Mouse (Mus musculus) 3T3-L1 (cell line): Measurements from ENCODE around the gene Atp6v0e.

Experiments used
- DNase-seq: peaks from one replicate; pipeline ENCODE4 v3.0.0-alpha.2; 2015; ENCODE audit warnings: low read depth, low spot score

Atp6v0e gene

GRCm38 (mm10) chr17:26662978-26663683 lies at the start of gene Atp6v0e:
Gene Atp6v0e, plus strand, starts transcription at chr17:26663231.
- DNase-seq = peak; percentile 85

- DNase-seq = peak; percentile 43
Measured at GRCm38 (mm10) chr17:26614286-26614685, 48.7 kb upstream of the Atp6v0e start.

- DNase-seq = peak; percentile 49
Measured at GRCm38 (mm10) chr17:26614708-26615486, 48.1 kb upstream of the Atp6v0e start.

- no peak for DNase-seq
Measured at GRCm38 (mm10) chr17:26616696-26617095, 46.3 kb upstream of the Atp6v0e start.

DNA sequence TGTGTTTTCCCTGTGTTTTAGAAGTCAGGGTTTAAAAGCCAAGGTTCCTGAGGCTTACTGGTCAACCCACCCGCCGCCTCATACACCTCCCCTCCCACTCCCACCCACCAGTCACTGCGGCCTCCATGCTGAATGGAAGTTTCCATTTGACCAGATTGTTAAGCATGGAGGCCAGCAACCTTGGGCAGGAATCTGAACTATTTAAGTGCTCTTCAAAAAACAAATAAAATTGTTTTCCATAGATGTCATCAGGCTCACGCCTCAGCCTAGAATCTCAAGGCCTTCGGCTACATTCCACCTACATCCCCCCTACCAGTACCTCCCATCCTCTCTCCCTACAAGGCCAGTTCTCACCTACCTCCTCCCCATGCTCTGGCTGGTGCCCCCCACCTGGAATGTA lies 44.5 kb upstream of the Atp6v0e start:
- peak; percentile 47 for DNase-seq

- no peak for DNase-seq
Measured at GRCm38 (mm10) chr17:26619577-26619976, 43.5 kb upstream of the Atp6v0e start.

GRCm38 (mm10) chr17:26620292-26620691 lies 42.7 kb upstream of the Atp6v0e start:
- no peak for DNase-seq

DNA sequence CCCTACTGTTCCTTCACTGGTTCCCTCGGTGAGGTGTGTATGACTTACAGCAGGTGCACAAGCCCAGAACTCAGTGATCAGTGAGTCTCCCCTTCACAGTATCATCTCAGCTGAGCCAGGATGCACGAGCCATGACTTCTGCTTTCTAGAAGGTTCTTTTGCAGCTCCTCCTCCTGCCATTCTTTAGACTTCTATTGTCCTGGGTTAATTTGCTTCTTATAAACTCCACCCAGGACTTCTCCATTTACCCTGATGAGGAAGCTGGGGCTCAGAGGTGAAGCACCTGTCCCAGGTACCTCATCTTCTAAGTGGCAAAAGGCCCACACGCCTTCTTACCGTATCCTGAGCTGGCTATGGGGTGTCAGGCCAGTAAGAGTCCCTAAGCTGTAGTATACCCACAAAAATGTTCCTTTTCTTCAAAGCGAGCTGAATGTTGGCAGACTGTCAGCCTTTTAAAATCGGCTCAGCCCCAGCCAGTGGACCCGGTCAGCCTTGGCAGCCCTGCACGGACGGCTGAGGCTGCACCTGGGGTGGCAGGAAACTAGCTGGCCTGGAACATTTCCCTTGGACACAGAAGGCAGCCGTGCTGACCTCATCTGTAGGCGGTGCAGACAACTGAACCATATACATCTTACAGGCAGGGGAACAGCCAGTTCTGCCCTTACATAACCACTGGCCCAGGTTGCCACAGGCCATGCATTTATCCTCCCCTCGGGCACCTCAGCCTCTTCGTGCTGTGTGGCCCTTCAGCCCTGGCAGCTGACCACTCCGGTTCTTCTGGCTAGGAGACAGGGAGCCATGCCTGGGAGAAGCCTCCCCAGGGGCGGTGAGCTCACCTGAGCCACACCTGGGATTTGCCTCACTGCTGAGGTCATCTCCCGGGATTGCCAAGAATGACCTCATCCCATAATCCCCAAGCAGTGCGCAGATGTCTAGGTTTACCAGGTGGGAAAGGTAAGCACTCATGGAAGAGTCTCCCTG lies 42.0 kb upstream of the Atp6v0e start:
- DNase-seq = peak; percentile 75

DNA sequence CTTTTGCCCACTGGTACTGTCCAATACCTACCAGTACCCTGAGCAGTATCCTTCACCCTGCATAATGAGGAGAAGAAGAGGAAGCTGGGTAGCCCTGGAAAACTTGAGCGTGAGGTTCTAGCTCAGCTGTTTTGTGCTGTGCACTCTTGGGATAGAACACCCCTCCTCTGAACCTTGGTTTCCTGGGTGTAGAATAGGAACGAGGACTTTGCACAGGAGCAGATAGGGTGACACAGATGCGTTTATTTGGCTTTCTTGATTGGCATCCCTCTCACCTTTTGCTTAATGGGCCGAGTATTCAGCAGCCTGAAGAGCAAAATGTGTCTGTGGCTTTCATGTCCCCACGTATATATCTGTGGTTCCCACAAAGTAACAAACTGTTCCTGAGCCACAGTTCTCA lies 41.1 kb upstream of the Atp6v0e start:
- DNase-seq = no peak

- DNase-seq = no peak
Measured at GRCm38 (mm10) chr17:26623991-26624390, 39.0 kb upstream of the Atp6v0e start.

DNA sequence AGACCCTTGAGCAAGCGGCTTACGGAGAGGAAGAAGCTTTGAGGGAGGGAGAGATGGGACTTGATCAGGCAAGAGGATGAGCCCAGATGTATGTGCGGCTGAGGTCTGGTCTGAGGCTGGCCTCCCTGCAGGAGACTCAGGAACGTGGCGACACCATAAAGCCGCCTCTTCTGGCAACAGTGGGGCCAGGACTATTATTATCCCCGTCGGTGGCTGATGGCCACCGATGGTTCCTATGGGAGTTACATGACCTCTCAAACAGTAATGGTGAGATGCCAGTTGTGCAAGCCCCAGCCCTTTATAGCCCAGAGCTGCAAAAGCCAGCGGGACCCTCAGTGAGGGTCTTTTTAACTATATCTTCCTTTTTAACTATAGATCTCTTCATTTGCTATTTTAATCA lies 38.0 kb upstream of the Atp6v0e start:
- DNase-seq = no peak

DNA sequence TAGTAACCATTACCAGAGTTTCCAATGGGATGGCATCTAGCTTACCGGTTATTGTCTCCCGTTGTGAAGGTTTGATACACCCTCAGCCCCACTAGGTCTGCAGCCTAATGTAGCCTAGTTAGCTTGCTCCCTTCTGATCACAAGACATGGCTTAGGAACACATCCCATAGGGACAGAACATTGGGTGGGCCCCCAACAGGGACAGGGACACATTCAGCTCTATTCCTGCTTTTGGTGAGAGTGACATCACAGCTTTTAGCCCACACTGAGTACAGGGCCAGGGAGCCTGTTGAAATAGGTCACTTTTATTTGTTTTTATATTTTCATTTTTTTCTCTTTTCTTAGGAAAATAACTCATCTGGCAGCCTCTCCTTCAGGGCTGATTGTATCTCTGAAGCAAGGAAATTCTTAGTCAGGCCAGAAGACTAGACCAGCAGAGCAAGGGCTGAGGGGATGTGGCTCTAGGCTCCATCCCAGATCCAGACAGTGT lies 37.5 kb upstream of the Atp6v0e start:
- DNase-seq = no peak

GRCm38 (mm10) chr17:26628479-26628878 lies 34.6 kb upstream of the Atp6v0e start:
- no peak for DNase-seq

DNA sequence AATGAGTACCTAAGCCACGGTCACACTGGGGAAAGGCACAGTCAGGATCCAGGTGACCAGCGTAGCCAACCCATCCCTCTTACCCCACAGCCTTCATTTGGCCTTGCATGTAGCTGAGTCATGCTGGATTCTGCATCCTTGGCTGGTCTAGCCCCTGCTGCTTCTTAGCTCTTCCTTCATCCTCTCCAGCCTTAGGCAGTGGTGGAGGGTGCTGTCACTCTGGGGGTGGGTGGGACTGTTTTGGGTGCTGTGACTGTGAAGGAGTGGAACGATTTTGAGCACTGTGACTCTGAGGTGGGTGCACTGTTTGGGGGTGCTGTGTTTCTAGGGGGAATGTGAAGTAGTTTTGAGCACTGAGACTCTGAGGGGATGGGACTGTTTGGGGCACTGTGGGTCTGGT lies 34.1 kb upstream of the Atp6v0e start:
- no peak for DNase-seq

- DNase-seq = peak; percentile 39
Measured at GRCm38 (mm10) chr17:26631811-26632327, 31.2 kb upstream of the Atp6v0e start.

DNA sequence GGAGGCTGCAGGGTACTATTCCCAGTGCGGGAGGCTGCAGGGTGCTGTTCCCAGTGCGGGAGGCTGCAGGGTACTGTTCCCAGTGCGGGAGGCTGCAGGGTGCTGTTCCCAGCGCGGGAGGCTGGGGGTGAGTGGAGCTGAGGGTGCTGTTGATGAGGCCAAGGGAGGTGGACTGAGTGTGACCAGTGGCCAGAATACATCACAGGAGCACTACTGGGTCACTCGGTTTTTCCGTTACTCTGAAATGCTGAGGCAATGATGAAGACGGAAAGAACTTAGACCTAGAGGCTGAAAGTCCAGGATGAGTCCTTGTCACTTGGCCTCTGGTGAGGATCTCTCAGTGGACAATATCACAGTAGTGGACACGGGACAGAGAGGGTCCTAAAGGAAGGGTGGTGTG lies 29.8 kb upstream of the Atp6v0e start:
- DNase-seq = no peak

DNA sequence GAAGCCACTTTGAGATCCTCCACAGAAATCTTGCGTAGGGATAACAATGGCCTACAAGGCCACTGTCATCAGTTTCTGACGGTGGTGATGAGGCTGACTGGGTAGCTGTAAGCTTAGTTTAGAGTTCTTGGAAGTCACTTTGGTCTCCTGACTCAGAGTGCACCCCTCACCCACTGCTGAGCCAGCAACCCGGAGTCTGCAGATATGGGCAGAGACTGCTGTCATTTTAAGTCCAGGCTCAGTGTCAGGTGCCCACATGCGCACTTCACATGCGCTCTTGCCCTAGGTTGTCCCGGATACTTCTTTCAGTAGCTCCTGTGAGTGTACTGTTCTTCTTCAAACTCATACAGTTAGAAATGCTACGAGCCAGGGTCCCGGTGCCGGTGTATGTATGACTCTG lies 29.1 kb upstream of the Atp6v0e start:
- no peak for DNase-seq

DNA sequence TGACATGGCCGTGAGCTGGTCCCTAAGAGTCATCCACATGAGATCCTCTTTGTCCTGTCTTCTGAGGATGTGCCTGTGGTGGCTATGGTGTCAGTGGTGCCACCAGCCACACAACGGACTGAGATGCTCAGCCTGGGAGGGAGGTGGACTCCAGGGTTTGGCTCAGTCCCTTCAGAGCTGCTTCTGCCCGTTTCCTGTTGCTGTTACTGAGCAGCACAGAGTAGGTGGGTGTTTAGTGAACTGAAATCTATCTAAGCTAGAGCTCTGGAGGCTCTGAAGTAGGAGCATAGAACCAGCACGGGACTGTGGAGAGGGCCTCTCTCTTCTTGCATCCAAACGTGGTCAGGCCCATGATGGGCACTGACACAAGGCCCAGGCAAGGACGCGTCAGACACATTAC lies 28.5 kb upstream of the Atp6v0e start:
- DNase-seq = no peak

DNA sequence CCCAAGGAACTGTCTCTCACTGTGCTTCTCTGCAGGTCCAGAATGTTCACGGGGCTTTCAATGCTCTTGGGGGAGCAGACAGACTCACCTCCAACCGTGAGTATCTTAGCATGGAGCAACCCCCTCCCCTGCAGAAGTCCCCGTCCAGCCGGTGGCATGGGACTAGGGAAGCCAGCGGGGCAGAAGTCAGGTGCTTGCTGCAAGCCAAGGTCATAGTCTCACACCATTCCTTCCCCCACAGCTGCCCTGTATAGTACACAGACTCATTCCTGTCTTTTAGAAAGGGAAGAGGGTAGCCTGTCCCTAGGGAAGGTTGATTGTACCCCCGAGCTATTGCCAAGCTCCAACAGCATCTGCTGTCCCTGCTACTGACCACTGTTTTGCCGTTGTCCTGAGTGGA lies 27.1 kb upstream of the Atp6v0e start:
- DNase-seq = no peak

GRCm38 (mm10) chr17:26637851-26638250 lies 25.2 kb upstream of the Atp6v0e start:
- DNase-seq = no peak

DNA sequence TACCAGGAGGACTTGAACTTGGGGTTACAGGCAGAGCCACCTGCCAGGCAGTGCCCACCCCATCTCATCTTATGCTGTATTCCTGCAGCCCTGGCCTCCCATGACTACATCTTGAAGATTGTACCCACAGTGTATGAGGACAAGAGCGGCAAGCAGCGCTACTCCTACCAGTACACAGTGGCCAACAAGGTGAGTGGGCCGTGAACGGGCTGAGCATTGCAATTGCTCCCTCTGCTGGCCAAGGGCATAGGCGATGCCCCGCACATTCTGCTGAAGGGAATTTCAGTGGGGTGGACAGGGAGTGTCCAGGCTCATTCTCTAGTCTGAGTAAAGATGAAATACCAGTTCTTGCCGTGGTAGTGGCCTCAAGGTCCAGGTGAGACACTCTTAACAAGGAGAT lies 24.4 kb upstream of the Atp6v0e start:
- DNase-seq = peak; percentile 89

DNA sequence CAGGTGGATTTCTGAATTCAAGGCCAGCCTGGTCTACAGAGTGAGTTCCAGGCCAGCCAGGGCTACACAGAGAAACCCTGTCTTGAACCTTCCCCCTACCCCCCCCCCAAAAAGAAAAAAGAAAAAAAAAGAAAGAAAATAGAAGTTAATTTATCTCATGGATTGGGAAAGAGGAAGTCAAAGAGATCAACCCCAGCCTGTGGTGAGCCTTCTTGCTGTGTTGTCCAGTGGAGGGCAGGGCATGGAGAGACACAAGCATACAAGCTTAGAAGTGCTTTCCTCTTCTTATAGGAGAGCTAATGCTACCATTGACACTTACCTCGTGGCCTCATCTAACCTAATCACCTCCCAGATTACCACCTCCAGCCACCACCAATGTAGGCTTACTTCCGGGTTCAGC lies 23.2 kb upstream of the Atp6v0e start:
- no peak for DNase-seq
